Mouse (Mus musculus): Measurements from ENCODE around the gene Glt28d2. TPM values are rescaled to one million over a fixed set of nuclear protein-coding genes. Genes with fewer than 3 reads are reported as not detected.

The Glt28d2 gene
- polyA plus RNA-seq, 1 experiment = 0.66 TPM

DNA sequence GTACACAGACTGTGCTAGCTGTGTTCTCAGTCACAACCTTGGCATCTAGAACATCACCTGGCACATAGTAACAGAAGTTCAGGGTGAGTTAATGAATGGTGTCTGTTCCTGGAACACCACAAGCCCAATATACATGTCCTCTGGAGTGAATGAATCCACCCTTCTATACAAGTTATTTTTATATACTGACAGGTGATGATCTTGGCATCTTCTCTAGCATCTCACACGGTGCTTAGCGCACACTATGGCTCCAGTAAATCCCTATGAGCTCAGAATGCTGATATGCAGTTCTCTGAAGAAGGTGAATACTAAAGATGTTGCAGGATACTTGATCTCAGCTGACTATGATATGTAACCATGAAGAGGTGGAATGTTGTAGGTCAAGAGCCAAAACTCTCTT lies 24.4 kb downstream of the Glt28d2 start:
- no peaks in the 10 kb centered on the region for H3K27me3 ChIP-seq (ENCODE audit: control insufficient read depth, insufficient read depth, low read length, poor library complexity, severe bottlenecking)
- H3K27ac ChIP-seq (ENCODE audit: insufficient read depth, low read length) = no peak overlapping the region
- H3K4me1 ChIP-seq (ENCODE audit: control insufficient read depth, insufficient read depth, low read length) = no peaks in the 10 kb centered on the region
- H3K4me3 ChIP-seq (ENCODE audit: low read depth, low read length) = no peak overlapping the region
- no peaks in the 10 kb centered on the region for H3K36me3 ChIP-seq (ENCODE audit: control insufficient read depth, insufficient read depth, low read length, poor library complexity, severe bottlenecking)
- H3K9me3 ChIP-seq (replicated peaks; ENCODE audit: control insufficient read depth, insufficient read depth, low read length, poor library complexity, severe bottlenecking) = no peaks in the 10 kb centered on the region
- TF ChIP-seq POLR2A (IDR thresholded peaks at IDR 0.05; ENCODE audit: insufficient read depth, low read length) = no peak
- no peak for TF ChIP-seq CTCF (IDR thresholded peaks at IDR 0.05; ENCODE audit: low read depth, low read length)
- no peak for TF ChIP-seq EP300 (IDR thresholded peaks at IDR 0.05; ENCODE audit: insufficient read depth, low read depth, low read length)
- H3K9ac ChIP-seq (ENCODE audit: low read depth, poor library complexity, severe bottlenecking) = no peak overlapping the region

DNA sequence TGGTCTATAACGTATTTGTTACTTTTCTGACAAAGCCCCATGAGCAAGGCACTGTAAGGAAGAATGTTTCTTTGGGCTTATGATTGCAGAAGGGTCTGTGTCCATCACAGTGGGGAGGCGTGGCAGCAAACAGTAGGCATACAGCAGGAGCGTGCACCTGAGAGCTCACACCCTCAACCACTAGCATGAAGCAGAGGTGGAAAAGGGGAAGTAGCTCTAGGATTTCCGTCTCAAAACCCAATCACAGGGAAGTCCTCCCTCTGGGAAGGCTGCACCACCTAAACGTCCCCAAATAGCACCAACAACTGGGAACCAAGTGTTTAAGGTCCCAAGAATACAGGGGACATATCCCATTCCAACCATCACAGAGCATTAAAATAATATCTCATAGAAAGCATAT lies 26.3 kb downstream of the Glt28d2 start:
- no peaks in the 10 kb centered on the region for H3K4me1 ChIP-seq (ENCODE audit: control insufficient read depth, insufficient read depth, low read length)
- H3K27me3 ChIP-seq (ENCODE audit: control insufficient read depth, insufficient read depth, low read length, poor library complexity, severe bottlenecking) = no peaks in the 10 kb centered on the region
- H3K9me3 ChIP-seq (replicated peaks; ENCODE audit: control insufficient read depth, insufficient read depth, low read length, poor library complexity, severe bottlenecking) = no peaks in the 10 kb centered on the region
- no peak for TF ChIP-seq CTCF (IDR thresholded peaks at IDR 0.05; ENCODE audit: low read depth, low read length)
- no peak for TF ChIP-seq EP300 (IDR thresholded peaks at IDR 0.05; ENCODE audit: insufficient read depth, low read depth, low read length)
- no peak for TF ChIP-seq POLR2A (IDR thresholded peaks at IDR 0.05; ENCODE audit: insufficient read depth, low read length)
- no peak overlapping the region for H3K4me3 ChIP-seq (ENCODE audit: low read depth, low read length)
- H3K9ac ChIP-seq (ENCODE audit: low read depth, poor library complexity, severe bottlenecking) = no peak overlapping the region
- H3K36me3 ChIP-seq (ENCODE audit: control insufficient read depth, insufficient read depth, low read length, poor library complexity, severe bottlenecking) = no peaks in the 10 kb centered on the region
- no peak overlapping the region for H3K27ac ChIP-seq (ENCODE audit: insufficient read depth, low read length)

- no peaks in the 10 kb centered on the region for H3K9me3 ChIP-seq (replicated peaks; ENCODE audit: control insufficient read depth, insufficient read depth, low read length, poor library complexity, severe bottlenecking)
- no peak overlapping the region for H3K4me3 ChIP-seq (ENCODE audit: low read depth, low read length)
- no peaks in the 10 kb centered on the region for H3K4me1 ChIP-seq (ENCODE audit: control insufficient read depth, insufficient read depth, low read length)
- no peak overlapping the region for H3K27ac ChIP-seq (ENCODE audit: insufficient read depth, low read length)
- no peaks in the 10 kb centered on the region for H3K36me3 ChIP-seq (ENCODE audit: control insufficient read depth, insufficient read depth, low read length, poor library complexity, severe bottlenecking)
- no peak overlapping the region for H3K9ac ChIP-seq (ENCODE audit: low read depth, poor library complexity, severe bottlenecking)
- H3K27me3 ChIP-seq (ENCODE audit: control insufficient read depth, insufficient read depth, low read length, poor library complexity, severe bottlenecking) = no peaks in the 10 kb centered on the region
- TF ChIP-seq EP300 (IDR thresholded peaks at IDR 0.05; ENCODE audit: insufficient read depth, low read depth, low read length) (no peak), CTCF (IDR thresholded peaks at IDR 0.05; ENCODE audit: low read depth, low read length) (no peak), POLR2A (IDR thresholded peaks at IDR 0.05; ENCODE audit: insufficient read depth, low read length) (no peak)
Measured at GRCm38 (mm10) chr3:85859311-85859710, 28.0 kb downstream of the Glt28d2 start.

DNA sequence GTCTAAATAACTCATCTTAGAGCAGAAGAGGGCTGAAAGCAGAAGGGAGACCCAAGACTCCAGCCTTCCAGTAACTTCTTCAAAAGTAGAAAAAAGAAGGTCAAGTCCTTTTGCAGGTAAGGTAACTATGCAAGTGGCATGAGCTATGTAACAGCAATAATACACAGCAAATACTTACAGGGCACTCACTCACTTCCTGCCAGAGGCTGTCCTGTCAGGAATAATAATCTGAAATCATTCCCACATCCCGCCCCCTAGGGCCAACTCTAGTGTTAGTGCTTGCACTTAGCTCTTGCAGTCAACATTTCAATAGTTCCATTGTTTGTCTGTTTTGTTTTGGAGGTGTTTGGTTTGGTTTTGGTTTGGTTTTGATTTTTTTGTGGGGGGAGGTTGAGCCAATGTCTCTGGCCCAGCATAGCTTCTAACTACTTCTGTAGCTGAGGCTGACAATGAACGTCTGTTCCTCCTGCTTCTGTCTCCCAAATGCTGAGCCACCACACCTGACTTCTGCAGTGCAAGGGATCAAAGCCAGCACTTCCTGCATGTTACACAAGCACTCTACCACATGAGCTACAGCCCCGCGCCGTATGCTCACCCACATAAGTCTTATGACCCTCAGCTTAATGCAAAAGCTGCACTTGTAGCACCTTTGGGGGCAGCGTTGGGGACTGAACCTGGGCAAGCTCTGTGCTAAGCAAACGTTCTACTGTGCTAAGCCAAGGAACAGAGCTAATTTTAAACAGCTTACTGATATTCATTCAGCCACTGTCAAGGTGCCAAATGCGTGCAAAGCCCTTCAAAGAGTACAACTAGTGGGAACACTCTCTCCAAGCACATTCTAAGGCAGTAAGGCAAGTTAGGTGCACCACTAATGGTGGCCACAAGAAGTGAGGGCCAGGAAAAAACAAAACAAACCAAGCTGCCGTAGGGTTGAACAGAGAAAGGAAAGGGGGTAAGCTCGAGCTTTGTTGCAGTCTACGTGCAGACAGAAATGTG lies 28.9 kb downstream of the Glt28d2 start:
- H3K9ac ChIP-seq (ENCODE audit: low read depth, poor library complexity, severe bottlenecking) = no peak overlapping the region
- no peaks in the 10 kb centered on the region for H3K9me3 ChIP-seq (replicated peaks; ENCODE audit: control insufficient read depth, insufficient read depth, low read length, poor library complexity, severe bottlenecking)
- H3K4me1 ChIP-seq (ENCODE audit: control insufficient read depth, insufficient read depth, low read length) = no peaks in the 10 kb centered on the region
- no peaks in the 10 kb centered on the region for H3K27me3 ChIP-seq (ENCODE audit: control insufficient read depth, insufficient read depth, low read length, poor library complexity, severe bottlenecking)
- TF ChIP-seq CTCF (IDR thresholded peaks at IDR 0.05; ENCODE audit: low read depth, low read length) = no peak
- no peak for TF ChIP-seq POLR2A (IDR thresholded peaks at IDR 0.05; ENCODE audit: insufficient read depth, low read length)
- no peak for TF ChIP-seq EP300 (IDR thresholded peaks at IDR 0.05; ENCODE audit: insufficient read depth, low read depth, low read length)
- no peak overlapping the region for H3K4me3 ChIP-seq (ENCODE audit: low read depth, low read length)
- no peak overlapping the region for H3K27ac ChIP-seq (ENCODE audit: insufficient read depth, low read length)
- H3K36me3 ChIP-seq (ENCODE audit: control insufficient read depth, insufficient read depth, low read length, poor library complexity, severe bottlenecking) = no peaks in the 10 kb centered on the region

DNA sequence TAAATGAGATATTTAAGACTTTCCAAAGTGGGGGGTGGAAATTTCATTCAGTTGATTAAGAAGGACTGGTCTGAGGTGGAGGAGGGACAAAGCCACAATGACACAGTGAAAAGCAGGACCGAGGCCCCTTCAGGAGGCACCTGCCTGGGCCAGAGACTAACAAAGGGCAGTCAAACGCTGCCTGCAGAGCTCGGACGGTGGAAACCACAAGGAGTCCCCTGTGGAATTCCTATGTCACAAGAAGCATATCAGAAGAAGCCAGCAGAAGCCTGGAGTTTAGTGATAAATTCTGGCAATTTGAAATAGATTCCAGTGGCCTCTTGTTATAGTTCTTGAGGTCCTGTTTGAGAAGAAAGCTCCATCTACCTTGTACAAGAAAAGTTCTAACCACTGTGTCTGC lies 30.2 kb downstream of the Glt28d2 start:
- Histone ChIP-seq H3K36me3 (ENCODE audit: control insufficient read depth, insufficient read depth, low read length, poor library complexity, severe bottlenecking) (no peaks in the 10 kb centered on the region), H3K9me3 (replicated peaks; ENCODE audit: control insufficient read depth, insufficient read depth, low read length, poor library complexity, severe bottlenecking) (no peaks in the 10 kb centered on the region), H3K9ac (ENCODE audit: low read depth, poor library complexity, severe bottlenecking) (no peak overlapping the region), H3K27me3 (ENCODE audit: control insufficient read depth, insufficient read depth, low read length, poor library complexity, severe bottlenecking) (no peaks in the 10 kb centered on the region), H3K4me3 (ENCODE audit: low read depth, low read length) (no peak overlapping the region), H3K27ac (ENCODE audit: insufficient read depth, low read length) (no peak overlapping the region), H3K4me1 (ENCODE audit: control insufficient read depth, insufficient read depth, low read length) (no peaks in the 10 kb centered on the region)
- TF ChIP-seq CTCF (IDR thresholded peaks at IDR 0.05; ENCODE audit: low read depth, low read length) (no peak), POLR2A (IDR thresholded peaks at IDR 0.05; ENCODE audit: insufficient read depth, low read length) (no peak), EP300 (IDR thresholded peaks at IDR 0.05; ENCODE audit: insufficient read depth, low read depth, low read length) (no peak)

DNA sequence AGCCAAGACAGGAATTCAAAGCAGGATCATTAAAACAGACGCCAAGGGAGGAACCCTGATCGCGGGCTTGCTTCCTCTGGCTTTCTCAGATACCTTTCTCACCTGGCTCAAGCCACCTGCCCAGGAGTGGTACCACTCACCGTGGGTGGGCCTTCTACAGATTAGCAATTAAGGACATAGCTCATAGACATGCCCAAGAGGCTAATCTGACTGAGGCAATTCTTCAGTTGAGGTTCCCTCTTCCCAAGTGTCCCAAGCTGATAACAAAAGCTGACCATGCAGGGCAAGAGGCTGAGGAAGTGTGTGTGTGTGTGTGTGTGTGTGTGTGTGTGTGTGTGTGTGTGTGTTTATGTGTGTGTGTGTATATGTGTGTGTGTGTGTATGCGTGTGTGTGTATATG lies 31.4 kb downstream of the Glt28d2 start:
- TF ChIP-seq POLR2A (IDR thresholded peaks at IDR 0.05; ENCODE audit: insufficient read depth, low read length) = no peak
- H3K4me1 ChIP-seq (ENCODE audit: control insufficient read depth, insufficient read depth, low read length) = no peaks in the 10 kb centered on the region
- no peak overlapping the region for H3K4me3 ChIP-seq (ENCODE audit: low read depth, low read length)
- H3K27me3 ChIP-seq (ENCODE audit: control insufficient read depth, insufficient read depth, low read length, poor library complexity, severe bottlenecking) = no peaks in the 10 kb centered on the region
- no peak overlapping the region for H3K9ac ChIP-seq (ENCODE audit: low read depth, poor library complexity, severe bottlenecking)
- H3K27ac ChIP-seq (ENCODE audit: insufficient read depth, low read length) = no peak overlapping the region
- H3K36me3 ChIP-seq (ENCODE audit: control insufficient read depth, insufficient read depth, low read length, poor library complexity, severe bottlenecking) = no peaks in the 10 kb centered on the region
- no peaks in the 10 kb centered on the region for H3K9me3 ChIP-seq (replicated peaks; ENCODE audit: control insufficient read depth, insufficient read depth, low read length, poor library complexity, severe bottlenecking)
